Mouse (Mus musculus) megakaryocyte, embryonic 14.5 days (primary cell): ENCODE data around the gene Wdfy3.

Experiments used
- FLI1 ChIP-seq: IDR thresholded peaks from 2 replicates; pipeline ENCODE4 v1.6.1; 2012; ENCODE audit warnings: low read length, inconsistent platforms, mixed read lengths
- GATA1 ChIP-seq: IDR thresholded peaks from 3 replicates; pipeline ENCODE4 v1.6.1; 2012; ENCODE audit warnings: mixed read lengths, low read length, inconsistent platforms, borderline replicate concordance

DNA sequence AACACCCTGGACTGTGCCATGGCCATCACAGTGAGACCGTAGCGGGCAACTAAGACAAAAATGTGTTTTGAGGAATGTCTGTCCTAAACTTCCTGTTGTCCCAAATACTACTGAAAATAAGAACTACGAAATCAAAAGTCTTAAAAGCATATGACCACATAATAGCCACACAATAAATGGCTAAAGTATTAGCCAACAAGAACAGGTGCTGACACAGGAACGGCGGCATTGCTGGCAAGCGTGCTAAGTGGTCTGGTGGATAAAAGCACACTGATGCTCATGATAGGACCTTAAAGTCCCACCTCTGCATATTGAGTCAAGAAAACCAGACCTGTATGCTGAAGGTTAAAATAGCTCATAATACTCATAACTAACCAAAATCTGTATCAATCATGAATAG lies 3.3 kb downstream of the Wdfy3 start:
- TF ChIP-seq GATA1 (no peak), FLI1 (no peak)
